Mouse (Mus musculus): Measurements from ENCODE around the gene Map3k11. TPM values are rescaled to one million over a fixed set of nuclear protein-coding genes. Genes with fewer than 3 reads are reported as not detected.

Map3k11 gene
- polyA plus RNA-seq, 1 experiment from 2014 or later = 37.8 TPM

DNA sequence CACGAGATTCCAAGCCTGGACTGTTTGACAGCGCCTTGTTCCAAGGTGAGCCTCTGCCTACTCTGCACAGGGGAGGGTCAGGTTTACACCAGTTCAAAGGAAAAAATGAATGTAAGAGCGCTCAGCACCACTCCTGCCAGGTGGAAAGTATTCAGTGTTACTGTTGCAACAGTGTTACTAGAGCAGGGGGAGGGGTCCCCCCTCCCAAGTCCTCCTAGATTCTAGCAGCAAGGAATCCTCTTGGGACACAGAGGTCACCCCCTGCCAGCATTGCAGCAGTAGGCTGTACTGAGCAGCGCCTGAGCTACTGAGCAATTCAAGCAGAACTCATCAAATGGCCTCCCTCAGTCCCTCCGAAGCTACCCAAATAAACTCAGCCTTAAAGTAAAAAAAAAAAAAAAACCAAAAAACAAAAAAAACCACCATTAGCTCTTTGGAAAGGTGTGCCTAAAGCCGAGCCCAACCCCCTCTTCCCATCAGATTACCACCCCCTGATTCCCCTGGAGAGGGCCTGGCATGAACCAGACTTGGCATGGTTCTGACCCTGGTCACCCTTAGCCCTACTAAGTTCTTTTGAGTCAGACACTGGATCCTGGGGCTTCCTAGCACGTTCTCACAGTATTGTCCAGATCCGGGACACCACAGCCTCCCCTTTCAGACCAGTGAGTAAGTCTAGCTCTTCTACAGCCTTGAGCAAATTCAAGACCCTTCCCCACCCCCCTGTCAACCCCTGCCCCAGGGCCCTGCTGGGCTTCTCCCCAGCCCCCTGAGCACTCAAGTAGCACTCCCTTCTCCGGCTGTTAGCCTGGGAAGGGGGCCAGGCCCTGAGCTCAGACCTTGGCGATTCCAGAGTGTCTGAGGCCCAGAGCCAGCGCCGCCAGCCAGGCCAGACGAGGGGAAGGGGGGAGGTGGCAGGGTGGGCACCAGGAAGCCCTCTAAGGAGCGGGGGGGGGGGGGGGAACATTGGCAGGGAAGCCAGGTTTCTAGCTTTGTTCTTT, 52.1 kb downstream of the Map3k11 start, which contains the start of gene Ltbp3:
Ltbp3 (plus strand) TSS at position 585 of the 998 bp plus-strand sequence.
- Histone ChIP-seq H3K4me3 (ENCODE audit: low read length) (peak within 1 kb of the TSS; percentile 84), H3K9me3 (ENCODE audit: control insufficient read depth, low read length) (no peaks in the 10 kb centered on the region), H3K4me2 (ENCODE audit: low read depth, low read length) (peak within 1 kb of the TSS; percentile 95), H3K4me1 (replicated peaks; ENCODE audit: control insufficient read depth, insufficient read depth, low read length) (peaks cover 34% of the 10 kb centered on the region), H3K9ac (ENCODE audit: low read length) (peak within 1 kb of the TSS; percentile 85), H3K36me3 (ENCODE audit: control insufficient read depth, insufficient read depth, low read length) (no peaks in the 10 kb centered on the region), H3K27ac (ENCODE audit: low read length) (peak within 1 kb of the TSS; percentile 100), H3K27me3 (ENCODE audit: control insufficient read depth, insufficient read depth, low read depth, low read length) (no peaks in the 10 kb centered on the region)
- 17% methylated on average over 11 of the region's 14 CpGs for WGBS
- peak; percentile 84 for ATAC-seq (ENCODE audit: low read depth)

DNA sequence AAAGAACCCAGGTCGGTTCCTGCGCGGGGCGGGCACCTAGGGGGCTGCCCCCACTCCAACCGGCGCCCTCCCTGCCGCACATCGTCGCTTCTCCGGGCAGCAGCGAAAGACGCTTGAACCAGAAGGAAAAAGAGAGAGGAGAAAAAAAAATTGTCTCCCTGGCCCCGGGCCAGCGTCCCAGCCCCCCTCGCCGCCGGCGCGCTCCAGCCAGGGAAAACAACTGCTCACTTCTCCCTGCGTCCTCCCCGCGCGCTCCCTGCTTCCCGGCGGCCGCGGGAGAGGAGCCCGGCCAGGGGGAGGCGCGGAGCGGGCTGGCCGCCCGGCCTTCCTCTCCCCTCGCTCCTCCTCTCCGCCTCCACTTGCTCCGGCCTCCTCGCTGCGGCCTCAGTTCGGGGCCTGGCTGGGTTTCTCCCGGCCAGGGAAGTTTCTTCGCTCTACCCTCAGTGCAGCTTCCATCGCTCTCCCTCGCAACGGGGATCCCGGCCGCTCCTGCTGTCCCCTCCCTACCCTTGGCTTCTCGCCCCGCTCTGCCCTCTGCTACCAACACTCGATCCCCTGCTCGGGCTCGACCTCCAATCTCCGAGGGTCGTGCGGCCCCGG, 53.2 kb downstream of the Map3k11 start:
- H3K4me3 ChIP-seq (ENCODE audit: low read length) = peak overlapping the region; percentile 84
- peak overlapping the region; percentile 100 for H3K27ac ChIP-seq (ENCODE audit: low read length)
- ATAC-seq (ENCODE audit: low read depth) = peak; percentile 84
- no peaks in the 10 kb centered on the region for H3K9me3 ChIP-seq (ENCODE audit: control insufficient read depth, low read length)
- H3K9ac ChIP-seq (ENCODE audit: low read length) = peak overlapping the region; percentile 85
- peaks cover 40% of the 10 kb centered on the region for H3K4me1 ChIP-seq (replicated peaks; ENCODE audit: control insufficient read depth, insufficient read depth, low read length)
- 0 out of 2 replicates have a peak, but pooled peaks cover 2% of the 10 kb centered on the region for H3K36me3 ChIP-seq (ENCODE audit: control insufficient read depth, insufficient read depth, low read length)
- no peaks in the 10 kb centered on the region for H3K27me3 ChIP-seq (ENCODE audit: control insufficient read depth, insufficient read depth, low read depth, low read length)
- under 1% methylated on average over 50 of the region's 55 CpGs for WGBS
- peak overlapping the region; percentile 95 for H3K4me2 ChIP-seq (ENCODE audit: low read depth, low read length)

DNA sequence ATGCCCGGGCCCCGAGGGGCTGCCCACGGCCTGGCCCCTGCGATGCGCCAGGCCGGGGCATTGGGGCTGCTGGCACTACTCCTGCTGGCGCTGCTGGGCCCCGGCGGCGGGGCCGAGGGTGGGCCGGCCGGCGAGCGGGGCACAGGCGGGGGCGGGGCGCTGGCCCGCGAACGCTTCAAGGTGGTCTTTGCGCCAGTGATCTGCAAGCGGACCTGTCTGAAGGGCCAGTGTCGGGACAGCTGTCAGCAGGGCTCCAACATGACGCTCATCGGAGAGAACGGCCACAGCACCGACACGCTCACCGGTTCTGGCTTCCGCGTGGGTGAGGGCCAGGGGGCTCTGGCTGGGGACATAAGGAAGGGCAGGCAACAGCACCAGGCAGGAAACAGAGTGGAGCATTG, 53.7 kb downstream of the Map3k11 start:
- H3K4me1 ChIP-seq (replicated peaks; ENCODE audit: control insufficient read depth, insufficient read depth, low read length) = peaks cover 40% of the 10 kb centered on the region
- peak; percentile 21 for ATAC-seq (ENCODE audit: low read depth)
- peak overlapping the region; percentile 84 for H3K4me3 ChIP-seq (ENCODE audit: low read length)
- H3K9me3 ChIP-seq (ENCODE audit: control insufficient read depth, low read length) = no peaks in the 10 kb centered on the region
- WGBS = 3% methylated on average over 32 of the region's 32 CpGs
- H3K27me3 ChIP-seq (ENCODE audit: control insufficient read depth, insufficient read depth, low read depth, low read length) = no peaks in the 10 kb centered on the region
- peak overlapping the region; percentile 85 for H3K9ac ChIP-seq (ENCODE audit: low read length)
- H3K36me3 ChIP-seq (ENCODE audit: control insufficient read depth, insufficient read depth, low read length) = 0 out of 2 replicates have a peak, but pooled peaks cover 2% of the 10 kb centered on the region
- peak overlapping the region; percentile 95 for H3K4me2 ChIP-seq (ENCODE audit: low read depth, low read length)
- peak overlapping the region; percentile 100 for H3K27ac ChIP-seq (ENCODE audit: low read length)

DNA sequence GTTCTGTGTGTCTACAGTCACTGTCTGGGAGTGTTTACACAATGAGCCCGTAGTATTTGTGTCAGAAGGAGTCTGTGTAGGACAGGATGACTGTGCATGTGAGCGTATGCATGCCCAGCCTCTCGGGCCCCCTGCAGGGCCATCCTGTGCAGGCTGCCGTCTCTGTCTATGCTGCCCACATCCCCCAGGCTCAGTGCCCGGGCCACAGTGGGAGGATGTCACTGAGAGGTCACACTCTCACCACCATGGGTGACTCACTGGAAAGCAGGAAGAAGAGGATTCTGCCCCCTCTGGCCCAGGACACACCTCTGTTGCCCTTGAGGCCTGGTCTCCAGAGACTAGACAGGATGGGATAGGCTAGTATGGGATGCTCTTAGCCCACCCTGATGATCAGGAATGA, 55.0 kb downstream of the Map3k11 start:
- Histone ChIP-seq H3K36me3 (ENCODE audit: control insufficient read depth, insufficient read depth, low read length) (peaks cover 2% of the 10 kb centered on the region; the same call in 1 of the 2 replicates), H3K27ac (ENCODE audit: low read length) (no peak overlapping the region), H3K4me1 (replicated peaks; ENCODE audit: control insufficient read depth, insufficient read depth, low read length) (peaks cover 40% of the 10 kb centered on the region), H3K4me3 (ENCODE audit: low read length) (peak overlapping the region; percentile 84), H3K9ac (ENCODE audit: low read length) (peak overlapping the region; percentile 85), H3K4me2 (ENCODE audit: low read depth, low read length) (peak overlapping the region; percentile 95), H3K9me3 (ENCODE audit: control insufficient read depth, low read length) (no peaks in the 10 kb centered on the region), H3K27me3 (ENCODE audit: control insufficient read depth, insufficient read depth, low read depth, low read length) (no peaks in the 10 kb centered on the region)
- no peak for ATAC-seq (ENCODE audit: low read depth)
- WGBS = 37% methylated on average over 5 of the region's 5 CpGs

DNA sequence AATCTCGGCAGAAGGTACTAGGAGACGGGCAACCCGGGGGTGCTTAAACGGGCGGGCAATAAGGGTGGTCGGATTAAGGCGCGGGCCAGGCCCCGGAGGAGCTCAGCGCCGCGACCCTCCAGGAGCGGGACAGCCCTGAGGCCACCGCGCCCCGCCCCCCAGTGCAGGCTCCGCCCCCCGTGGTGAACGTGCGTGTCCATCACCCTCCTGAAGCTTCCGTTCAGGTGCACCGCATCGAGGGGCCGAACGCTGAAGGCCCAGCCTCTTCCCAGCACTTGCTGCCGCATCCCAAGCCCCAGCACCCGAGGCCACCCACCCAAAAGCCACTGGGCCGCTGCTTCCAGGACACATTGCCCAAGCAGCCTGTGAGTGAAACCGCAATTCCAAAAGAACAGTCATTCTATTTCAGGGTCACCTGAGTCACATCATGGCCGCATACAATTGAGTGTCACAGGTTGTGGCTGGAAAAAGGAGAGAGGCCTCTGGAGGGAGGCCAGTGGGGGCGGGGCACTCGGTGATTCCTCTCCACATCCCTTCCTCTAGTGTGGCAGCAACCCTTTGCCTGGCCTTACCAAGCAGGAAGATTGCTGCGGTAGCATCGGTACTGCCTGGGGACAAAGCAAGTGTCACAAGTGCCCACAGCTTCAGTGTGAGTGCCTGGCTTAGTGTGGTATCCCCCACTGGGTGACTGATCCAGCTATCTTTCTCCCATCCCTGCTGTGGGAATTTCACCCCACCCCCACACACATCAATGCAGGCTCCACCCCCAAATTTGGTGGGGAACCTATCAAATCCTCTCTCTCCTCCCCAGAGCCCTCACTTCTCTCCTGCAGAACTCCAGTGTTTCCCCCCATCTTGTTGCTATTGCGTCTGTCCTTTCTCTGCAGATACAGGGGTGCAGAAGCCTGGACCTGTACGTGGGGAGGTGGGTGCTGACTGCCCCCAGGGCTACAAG, 57.5 kb downstream of the Map3k11 start:
- Histone ChIP-seq H3K4me3 (ENCODE audit: low read length) (peak overlapping the region; percentile 19), H3K9ac (ENCODE audit: low read length) (peak overlapping the region; percentile 44)
- 13% methylated on average over 34 of the region's 36 CpGs for WGBS

DNA sequence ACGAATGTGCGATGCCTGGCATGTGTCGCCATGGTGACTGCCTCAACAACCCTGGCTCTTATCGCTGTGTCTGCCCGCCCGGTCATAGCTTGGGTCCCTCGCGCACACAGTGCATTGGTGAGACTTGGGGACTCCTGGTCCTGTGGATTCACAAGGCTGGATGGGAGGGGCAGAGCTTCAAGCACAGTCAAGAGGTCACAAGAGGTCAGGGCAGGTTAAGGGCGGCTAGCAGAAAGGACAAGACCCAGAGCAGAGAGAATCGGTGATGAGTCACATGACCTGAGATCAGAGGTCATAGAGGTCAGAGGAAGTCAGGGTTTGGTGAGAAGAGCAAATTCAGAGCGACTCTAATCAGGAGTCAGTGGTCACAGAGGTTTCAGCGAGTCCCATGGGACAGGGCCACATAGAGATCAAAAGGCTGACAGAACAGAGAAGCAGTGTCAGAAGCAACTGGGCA, 58.4 kb downstream of the Map3k11 start:
- no peak for ATAC-seq (ENCODE audit: low read depth)
- Histone ChIP-seq H3K27me3 (ENCODE audit: control insufficient read depth, insufficient read depth, low read depth, low read length) (peaks cover 14% of the 10 kb centered on the region), H3K9me3 (ENCODE audit: control insufficient read depth, low read length) (no peaks in the 10 kb centered on the region), H3K27ac (ENCODE audit: low read length) (no peak overlapping the region), H3K4me2 (ENCODE audit: low read depth, low read length) (no peak overlapping the region), H3K4me3 (ENCODE audit: low read length) (no peak overlapping the region), H3K9ac (ENCODE audit: low read length) (no peak overlapping the region), H3K4me1 (replicated peaks; ENCODE audit: control insufficient read depth, insufficient read depth, low read length) (peaks cover 21% of the 10 kb centered on the region), H3K36me3 (ENCODE audit: control insufficient read depth, insufficient read depth, low read length) (peaks cover 5% of the 10 kb centered on the region; the same call in 1 of the 2 replicates)
- 37% methylated on average over 12 of the region's 12 CpGs for WGBS

More for the DNA sequence above, 57.5 kb downstream of the Map3k11 start:
- H3K36me3 ChIP-seq (ENCODE audit: control insufficient read depth, insufficient read depth, low read length) = peaks cover 5% of the 10 kb centered on the region; the same call in 1 of the 2 replicates
- H3K9me3 ChIP-seq (ENCODE audit: control insufficient read depth, low read length) = no peaks in the 10 kb centered on the region
- peaks cover 13% of the 10 kb centered on the region for H3K27me3 ChIP-seq (ENCODE audit: control insufficient read depth, insufficient read depth, low read depth, low read length)
- ATAC-seq (ENCODE audit: low read depth) = no peak
- H3K4me1 ChIP-seq (replicated peaks; ENCODE audit: control insufficient read depth, insufficient read depth, low read length) = peaks cover 24% of the 10 kb centered on the region
- H3K27ac ChIP-seq (ENCODE audit: low read length) = no peak overlapping the region
- peak overlapping the region; percentile 47 for H3K4me2 ChIP-seq (ENCODE audit: low read depth, low read length)

DNA sequence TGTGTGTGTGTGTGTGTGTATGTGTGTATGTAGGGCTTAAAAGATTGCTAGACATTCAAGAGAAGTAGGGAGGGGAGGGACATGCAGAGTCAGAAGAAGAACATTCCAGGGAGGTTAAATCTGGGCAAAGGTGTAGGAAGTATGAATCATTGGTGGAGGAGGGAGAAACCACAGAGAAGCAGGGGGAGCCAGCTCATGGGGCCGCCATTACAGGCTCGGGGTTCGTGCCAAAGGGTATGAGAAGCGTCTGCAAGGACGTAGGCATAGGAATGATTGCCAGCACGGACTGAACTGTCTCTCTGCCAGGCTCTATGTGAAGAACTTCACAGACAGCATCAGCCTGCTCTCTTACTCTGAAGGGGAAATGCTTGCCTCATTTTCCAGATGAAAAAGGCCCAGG, 60.9 kb downstream of the Map3k11 start:
- Histone ChIP-seq H3K27me3 (ENCODE audit: control insufficient read depth, insufficient read depth, low read depth, low read length) (peaks cover 14% of the 10 kb centered on the region), H3K36me3 (ENCODE audit: control insufficient read depth, insufficient read depth, low read length) (peaks cover 12% of the 10 kb centered on the region), H3K9me3 (ENCODE audit: control insufficient read depth, low read length) (no peaks in the 10 kb centered on the region), H3K4me2 (ENCODE audit: low read depth, low read length) (no peak overlapping the region), H3K4me3 (ENCODE audit: low read length) (no peak overlapping the region), H3K27ac (ENCODE audit: low read length) (no peak overlapping the region), H3K4me1 (replicated peaks; ENCODE audit: control insufficient read depth, insufficient read depth, low read length) (peaks cover 9% of the 10 kb centered on the region), H3K9ac (ENCODE audit: low read length) (no peak overlapping the region)
- no peak for ATAC-seq (ENCODE audit: low read depth)
- 69% methylated on average over 6 of the region's 6 CpGs for WGBS

DNA sequence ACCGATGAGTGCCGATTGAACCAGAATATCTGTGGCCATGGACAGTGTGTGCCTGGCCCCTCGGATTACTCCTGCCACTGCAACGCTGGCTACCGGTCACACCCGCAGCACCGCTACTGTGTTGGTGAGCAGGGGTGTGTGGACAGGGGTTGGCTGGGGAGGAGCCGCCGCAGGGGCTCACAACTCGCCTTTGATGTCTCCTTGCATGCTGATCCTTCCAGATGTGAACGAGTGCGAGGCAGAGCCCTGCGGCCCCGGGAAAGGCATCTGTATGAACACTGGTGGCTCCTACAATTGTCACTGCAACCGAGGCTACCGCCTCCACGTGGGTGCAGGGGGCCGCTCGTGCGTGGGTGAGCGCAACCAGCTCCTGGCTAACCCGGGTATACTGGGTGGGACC, 62.4 kb downstream of the Map3k11 start:
- no peak for ATAC-seq (ENCODE audit: low read depth)
- H3K9me3 ChIP-seq (ENCODE audit: control insufficient read depth, low read length) = no peaks in the 10 kb centered on the region
- H3K4me3 ChIP-seq (ENCODE audit: low read length) = no peak overlapping the region
- WGBS = 25% methylated on average over 22 of the region's 22 CpGs
- peaks cover 12% of the 10 kb centered on the region for H3K36me3 ChIP-seq (ENCODE audit: control insufficient read depth, insufficient read depth, low read length)
- H3K27ac ChIP-seq (ENCODE audit: low read length) = no peak overlapping the region
- no peak overlapping the region for H3K9ac ChIP-seq (ENCODE audit: low read length)
- no peak overlapping the region for H3K4me2 ChIP-seq (ENCODE audit: low read depth, low read length)
- H3K27me3 ChIP-seq (ENCODE audit: control insufficient read depth, insufficient read depth, low read depth, low read length) = peaks cover 14% of the 10 kb centered on the region
- peaks cover 2% of the 10 kb centered on the region for H3K4me1 ChIP-seq (replicated peaks; ENCODE audit: control insufficient read depth, insufficient read depth, low read length)
